Mouse (Mus musculus) Patski (cell line): ENCODE results near the gene Nmur1. TPM values are rescaled to one million over a fixed set of nuclear protein-coding genes. Genes with fewer than 3 reads are reported as not detected.

Source experiments
- ATAC-seq: fragments of 100-300 bp; one replicate; pipeline ENCODE4 v1.8.0; 2021
- CTCF ChIA-PET: fragments of 350-600 bp; sonication (Branson Sonifier 250); formaldehyde crosslinking; loops from one replicate; lab custom pipeline; 2022; ENCODE audit warnings: inconsistent platforms; lab: Charles Lee
- POLR2A ChIA-PET: fragments of 350-600 bp; sonication (Branson Sonifier 250); formaldehyde crosslinking; loops from one replicate; lab custom pipeline; 2022; ENCODE audit warnings: antibody characterized with exemption, inconsistent platforms; lab: Charles Lee
- DNase-seq: peaks from one replicate; pipeline ENCODE4 v3.0.0-alpha.2; 2011; ENCODE audit warnings: low read depth, low spot score
- H3K27me3 ChIP-seq: fragments of 371-371 bp; one replicate; pipeline ENCODE4 v1.5.1; 2021
- CTCF ChIP-seq: fragments of 100-300 bp; IDR thresholded peaks from one replicate; pipeline ENCODE4 v1.5.1; 2021
- in situ Hi-C: fragments of 300-500 bp; cut with MboI; formaldehyde crosslinking; loops from 3 replicates; pipeline ENCODE4 v1.11.1; 2018; ENCODE audit warnings: low pct_unique_long_range_greater_than_20kb, mixed read lengths
- polyA plus RNA-seq: library from polyadenylated mRNA; unstranded; gene quantifications from one replicate; pipeline ENCODE4 v1.2.3, GENCODE M21; 2021

Gene Nmur1
- polyA plus RNA-seq, 1 experiment from 2014 or later = not detected

DNA sequence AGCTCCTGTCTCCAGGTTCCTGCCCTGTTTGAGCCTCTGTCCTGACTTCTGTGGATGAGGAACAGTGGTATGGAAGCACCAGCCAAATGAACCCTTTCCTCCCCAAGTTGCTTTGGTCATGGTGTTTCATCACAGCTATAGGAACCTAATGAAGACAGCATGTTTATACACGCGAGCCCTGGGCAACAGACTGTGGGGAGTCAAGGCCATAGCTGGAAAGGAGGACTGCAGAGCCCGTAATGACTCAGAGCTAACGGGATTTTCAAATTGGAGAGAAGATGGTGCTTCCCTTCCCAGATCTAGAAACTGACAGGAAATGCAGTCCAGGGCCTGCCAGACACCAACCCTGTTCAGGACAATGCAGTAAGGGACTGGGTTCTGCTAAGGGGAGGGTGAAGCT, 33.3 kb upstream of the Nmur1 start:
- CTCF ChIA-PET = interaction anchor here (2.2 kb wide), 1 partner anchor 11 kb away, joined by 8 read pairs; no protein-coding TSS in a partner anchor

DNA sequence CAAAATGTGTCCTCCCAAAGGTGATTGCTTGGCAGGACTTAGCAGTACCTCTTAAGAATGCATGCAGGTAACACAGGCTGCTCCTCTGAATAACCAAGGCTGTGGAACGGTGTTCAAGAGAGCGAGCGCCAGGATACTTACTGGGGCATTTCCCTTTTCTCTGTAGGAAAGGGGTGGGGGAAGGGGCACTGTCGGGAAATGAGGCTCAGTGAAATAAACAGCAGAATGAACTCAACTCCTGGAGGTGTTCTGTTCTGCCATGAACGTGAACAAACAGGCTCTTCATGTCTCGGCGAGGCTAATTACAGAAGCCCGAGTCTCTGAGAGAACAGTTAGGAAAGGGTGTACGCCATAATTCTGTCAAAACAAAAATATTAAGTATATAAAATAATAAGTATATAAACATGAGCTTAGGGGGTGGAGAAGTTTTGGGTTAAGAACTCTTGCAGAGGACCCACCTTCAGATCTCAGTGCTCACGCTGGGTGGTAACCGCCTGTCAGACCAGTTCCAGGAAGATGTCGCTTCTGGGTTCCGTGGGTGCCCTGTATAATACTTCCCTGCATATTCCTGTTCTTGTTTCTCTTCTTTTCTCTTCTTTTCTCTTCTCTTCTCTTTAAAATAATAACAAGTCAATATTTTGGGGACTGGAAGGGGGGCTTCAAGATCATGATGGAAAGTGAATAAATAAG, 31.0 kb upstream of the Nmur1 start:
- POLR2A ChIA-PET = no interaction called here
- no peak for TF ChIP-seq CTCF
- H3K27me3 ChIP-seq = no peaks in the 10 kb centered on the region
- in situ Hi-C loops = no loop called here
- no peak for DNase-seq
- CTCF ChIA-PET = no interaction called here
- no peak for ATAC-seq

More for the DNA sequence above, 33.3 kb upstream of the Nmur1 start:
- in situ Hi-C loops = no loop called here
- no peaks in the 10 kb centered on the region for H3K27me3 ChIP-seq
- ATAC-seq = no peak
- POLR2A ChIA-PET = no interaction called here
- no peak for DNase-seq
- no peak for TF ChIP-seq CTCF

DNA sequence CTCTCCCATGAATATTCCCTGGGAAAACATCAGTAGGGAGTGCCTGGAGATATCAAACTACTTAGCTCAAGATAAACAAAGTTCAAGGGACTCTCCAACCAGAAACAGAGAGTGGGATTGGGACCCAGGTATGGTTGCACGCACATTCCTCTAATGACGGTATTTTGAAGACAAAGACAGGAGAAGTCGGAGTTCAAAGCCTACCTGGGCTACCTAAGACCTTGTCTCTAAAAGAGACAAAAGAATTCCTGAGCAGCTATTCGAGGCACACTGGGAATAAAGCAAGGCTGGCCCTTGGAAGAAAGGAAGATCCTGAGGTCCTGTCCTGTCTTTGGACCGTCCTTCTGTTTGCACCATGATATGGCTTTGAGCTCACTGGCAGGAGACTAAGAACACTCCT, 26.7 kb upstream of the Nmur1 start:
- TF ChIP-seq CTCF = no peak
- CTCF ChIA-PET = interaction anchor here (1.3 to 1.7 kb wide), 2 partner anchors 15 to 17 kb away, joined by 4 read pairs; no protein-coding TSS in a partner anchor
- no peaks in the 10 kb centered on the region for H3K27me3 ChIP-seq

DNA sequence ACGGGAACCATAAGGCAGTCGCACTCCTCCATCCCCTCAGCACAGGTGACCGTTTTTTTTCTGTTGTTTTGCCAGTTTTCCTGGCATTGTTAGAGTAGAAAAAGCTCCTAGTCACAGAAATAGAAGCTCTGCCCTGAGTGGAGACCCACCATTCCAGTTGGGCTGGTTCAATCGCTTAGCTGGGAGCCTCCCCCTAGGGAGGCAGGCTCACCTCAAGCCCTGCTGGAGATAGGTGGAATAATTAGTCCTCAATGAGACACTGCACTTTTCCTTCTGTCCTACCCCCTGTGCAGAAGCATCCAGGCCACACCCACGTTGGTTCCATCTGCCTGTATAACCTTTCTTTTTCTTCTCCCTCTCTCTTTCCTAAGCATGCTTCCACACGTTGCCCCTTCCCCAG, 23.9 kb upstream of the Nmur1 start:
- CTCF ChIA-PET = interaction anchor here (1.3 kb wide), 1 partner anchor 55 kb away, joined by 3 read pairs; no protein-coding TSS in a partner anchor
- no peak for DNase-seq
- no peak for TF ChIP-seq CTCF
- ATAC-seq = no peak
- POLR2A ChIA-PET = interaction anchor here (0.6 kb wide), 1 partner anchor 599 kb away, joined by 3 read pairs; no protein-coding TSS in a partner anchor
- in situ Hi-C loops = loop anchor here (10.0 kb wide), 1 partner anchor 725 kb away; no protein-coding TSS in a partner anchor
- no peaks in the 10 kb centered on the region for H3K27me3 ChIP-seq

More for the DNA sequence above, 26.7 kb upstream of the Nmur1 start:
- POLR2A ChIA-PET = interaction anchor here (0.7 kb wide), 1 partner anchor 101 kb away, joined by 3 read pairs; no protein-coding TSS in a partner anchor
- in situ Hi-C loops = no loop called here
- DNase-seq = no peak
- no peak for ATAC-seq

DNA sequence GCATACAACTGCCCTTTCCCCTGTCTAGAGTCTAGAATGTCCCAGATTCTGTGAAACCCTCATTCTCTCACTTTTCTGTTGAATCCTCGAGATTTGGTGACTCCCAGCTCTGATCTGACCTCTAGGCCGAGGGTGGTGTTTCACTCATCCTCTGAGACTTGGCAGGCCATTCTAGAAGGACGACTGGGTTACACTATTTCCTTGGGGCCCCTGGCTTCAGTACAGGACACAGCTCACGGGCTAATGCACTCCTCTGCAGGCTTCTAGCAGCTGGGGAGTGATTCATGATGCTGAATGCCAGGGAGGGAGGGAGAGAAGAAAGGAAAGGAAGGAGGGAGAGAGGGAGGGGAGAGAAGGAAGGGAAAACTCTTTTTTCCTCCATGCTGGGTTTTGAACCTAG, 22.2 kb upstream of the Nmur1 start:
- TF ChIP-seq CTCF = no peak
- in situ Hi-C loops = loop anchor here (10.0 kb wide), 1 partner anchor 727 kb away; no protein-coding TSS in a partner anchor
- ChIA-PET POLR2A (interaction anchor here (0.6 to 1.0 kb wide), 2 partner anchors 22 to 91 kb away, joined by 4 to 6 read pairs; no protein-coding TSS in a partner anchor), CTCF (interaction anchor here (1.6 kb wide), 1 partner anchor 11 kb away, joined by 8 read pairs; no protein-coding TSS in a partner anchor)
- ATAC-seq = peak; percentile 36
- H3K27me3 ChIP-seq = no peaks in the 10 kb centered on the region
- no peak for DNase-seq

DNA sequence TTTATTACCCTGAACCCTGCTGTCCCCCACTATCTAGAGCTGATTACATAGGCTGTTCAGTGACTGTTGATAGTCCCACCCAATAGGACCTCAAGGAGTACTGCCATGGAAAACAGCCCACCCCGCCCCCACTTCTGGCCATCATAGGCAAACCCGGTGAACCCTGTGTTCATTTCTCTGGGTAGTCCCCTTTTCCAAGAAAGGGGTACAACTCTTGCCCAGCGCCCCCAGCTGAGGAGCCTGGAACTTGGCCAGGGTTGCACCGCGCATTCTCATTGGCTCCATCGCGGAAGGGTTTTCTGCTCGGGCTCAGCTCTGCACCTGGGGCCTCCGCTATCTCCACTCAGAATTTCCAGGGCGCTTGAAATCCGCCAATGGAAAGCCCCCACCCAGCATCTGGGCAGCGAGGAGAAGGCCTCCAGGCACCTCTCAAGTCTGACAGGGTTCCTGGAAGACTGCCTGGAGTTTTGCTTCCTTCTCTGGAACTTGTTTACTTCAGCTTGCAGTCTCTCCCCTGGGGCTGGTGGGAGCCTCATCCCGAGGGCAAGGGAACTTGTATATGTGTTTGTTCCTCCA, 21.7 kb upstream of the Nmur1 start:
- no peaks in the 10 kb centered on the region for H3K27me3 ChIP-seq
- ATAC-seq (no peak), DNase-seq (no peak)
- no peak for TF ChIP-seq CTCF
- CTCF ChIA-PET = interaction anchor here (1.6 kb wide), 1 partner anchor 12 kb away, joined by 8 read pairs; no protein-coding TSS in a partner anchor
- in situ Hi-C loops = loop anchor here (10.0 kb wide), 1 partner anchor 727 kb away; no protein-coding TSS in a partner anchor
- POLR2A ChIA-PET = interaction anchor here (0.9 to 1.0 kb wide), 2 partner anchors 19 to 23 kb away, joined by 4 read pairs; no protein-coding TSS in a partner anchor

DNA sequence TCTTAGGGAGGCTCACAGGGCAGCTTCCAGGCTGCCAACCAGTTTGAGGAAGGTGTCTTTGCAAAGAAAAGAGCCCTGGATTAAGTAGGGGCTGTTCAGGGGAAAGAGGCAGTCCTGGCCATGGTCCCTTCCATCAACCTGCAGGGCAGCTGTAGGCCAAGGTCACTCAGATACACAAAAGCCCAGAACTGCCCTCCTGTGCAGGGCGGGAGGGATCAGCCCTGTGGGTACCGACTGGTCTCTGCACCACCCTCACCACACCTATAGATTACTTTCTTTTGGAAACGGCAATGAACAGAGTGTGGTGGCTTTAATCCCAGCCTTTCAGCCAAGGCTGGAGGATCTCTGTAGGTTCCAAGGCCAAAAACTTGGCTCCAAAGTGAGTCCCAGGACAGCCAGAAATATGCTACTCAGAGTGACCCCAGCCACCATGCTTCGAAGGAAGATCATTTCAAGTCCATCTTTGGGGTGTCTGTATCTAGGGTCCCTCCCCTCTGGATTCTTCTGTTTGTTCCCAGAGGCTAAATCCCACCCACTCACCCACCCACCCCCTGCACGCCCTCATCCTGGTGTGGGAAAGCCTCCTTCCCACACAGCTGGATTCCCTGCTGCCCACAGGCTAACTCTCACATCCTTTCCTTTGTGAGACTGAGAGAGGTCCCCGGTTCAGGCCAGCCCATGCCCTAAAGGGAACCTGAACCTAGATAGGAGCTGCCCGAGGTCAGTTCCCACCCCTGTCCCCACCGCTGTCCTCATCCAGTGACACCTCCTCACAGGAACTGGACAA, 17.6 kb upstream of the Nmur1 start:
- ChIA-PET CTCF (interaction anchor here (1.2 to 1.7 kb wide), 4 partner anchors 24 to 89 kb away, joined by 3 to 7 read pairs (median 4); no protein-coding TSS in a partner anchor), POLR2A (interaction anchor here (1.0 to 1.6 kb wide), 8 partner anchors 10 to 89 kb away, joined by 3 to 21 read pairs (median 3); partner anchors contain the start of gene Ptma)
- no peak for DNase-seq
- H3K27me3 ChIP-seq = no peaks in the 10 kb centered on the region
- no peak for TF ChIP-seq CTCF
- in situ Hi-C loops = loop anchor here (5.0 to 10.0 kb wide), 4 partner anchors 34 to 731 kb away; no protein-coding TSS in a partner anchor
- ATAC-seq = no peak

DNA sequence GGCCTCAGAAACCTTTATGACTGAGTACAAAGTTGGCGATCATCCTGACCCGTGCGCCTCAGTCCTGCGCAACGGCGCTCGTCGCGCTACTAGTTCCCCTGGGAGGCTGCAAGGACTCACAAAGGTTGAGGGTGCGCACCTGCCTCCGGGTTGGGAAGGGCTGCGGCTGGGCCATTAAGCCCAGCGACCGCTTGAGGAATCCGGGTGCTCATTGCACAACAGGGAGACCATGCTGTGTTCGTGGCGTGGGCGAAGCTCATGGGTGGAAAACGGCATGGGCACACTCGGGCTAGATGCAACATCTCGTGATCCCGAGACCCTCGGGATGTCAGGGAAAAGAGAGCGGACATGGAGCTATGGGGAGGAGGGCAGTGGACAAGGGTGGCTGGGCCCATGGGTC, 16.8 kb upstream of the Nmur1 start:
- ATAC-seq = peak; percentile 9
- POLR2A ChIA-PET = interaction anchor here (1.0 to 1.6 kb wide), 8 partner anchors 9 to 89 kb away, joined by 3 to 21 read pairs (median 5); partner anchors contain the start of gene Ptma
- CTCF ChIA-PET = interaction anchor here (0.8 to 1.7 kb wide), 5 partner anchors 25 to 90 kb away, joined by 3 to 7 read pairs (median 3); no protein-coding TSS in a partner anchor

More for the DNA sequence above, 16.8 kb upstream of the Nmur1 start:
- DNase-seq = no peak
- H3K27me3 ChIP-seq = no peaks in the 10 kb centered on the region
- in situ Hi-C loops = loop anchor here (5.0 to 10.0 kb wide), 4 partner anchors 34 to 732 kb away; no protein-coding TSS in a partner anchor
- no peak for TF ChIP-seq CTCF
